Mouse (Mus musculus) embryonic fibroblast, embryonic 13.5 days (primary cell): ENCODE measurements around the gene Rnf215. TPM values are rescaled to one million over a fixed set of nuclear protein-coding genes. Genes with fewer than 3 reads are reported as not detected.
"Not testable (repeated sequence)": the region's sequence is repeated elsewhere in the genome, so short reads cannot be mapped to it uniquely, and the experiment has no call there.

Source experiments
- H3K27ac ChIP-seq: 2 replicates; pipeline ENCODE4 v1.5.1; 2012; ENCODE audit warnings: low read length, control low read depth, inconsistent platforms; ENCODE audit not compliant: insufficient read depth
- H3K4me1 ChIP-seq: 2 replicates; pipeline ENCODE4 v1.6.1; 2011; ENCODE audit warnings: low read length; ENCODE audit not compliant: control insufficient read depth, insufficient read depth
- H3K4me3 ChIP-seq: 2 replicates; pipeline ENCODE4 v1.5.1; 2011; ENCODE audit warnings: mild to moderate bottlenecking, control low read depth, low read length; ENCODE audit not compliant: insufficient read depth
- CTCF ChIP-seq: IDR thresholded peaks from 2 replicates; pipeline ENCODE4 v1.5.1; 2011; ENCODE audit warnings: mild to moderate bottlenecking, control low read depth, low read length, moderate library complexity, borderline replicate concordance; ENCODE audit not compliant: insufficient read depth
- POLR2A ChIP-seq: IDR thresholded peaks from 2 replicates; pipeline ENCODE4 v1.6.1; 2011; ENCODE audit warnings: low read depth, mild to moderate bottlenecking, control low read depth, low read length, moderate library complexity
- polyA plus RNA-seq: library from polyadenylated mRNA; stranded (reverse); fragments of >200 nt; gene quantifications from 2 replicates; pipeline ENCODE4 v1.2.4, GENCODE M21; 2011; ENCODE audit warnings: low read depth; ENCODE audit not compliant: missing spikeins, insufficient read length

Gene Rnf215
- polyA plus RNA-seq, 1 experiment: 19.6 TPM

DNA sequence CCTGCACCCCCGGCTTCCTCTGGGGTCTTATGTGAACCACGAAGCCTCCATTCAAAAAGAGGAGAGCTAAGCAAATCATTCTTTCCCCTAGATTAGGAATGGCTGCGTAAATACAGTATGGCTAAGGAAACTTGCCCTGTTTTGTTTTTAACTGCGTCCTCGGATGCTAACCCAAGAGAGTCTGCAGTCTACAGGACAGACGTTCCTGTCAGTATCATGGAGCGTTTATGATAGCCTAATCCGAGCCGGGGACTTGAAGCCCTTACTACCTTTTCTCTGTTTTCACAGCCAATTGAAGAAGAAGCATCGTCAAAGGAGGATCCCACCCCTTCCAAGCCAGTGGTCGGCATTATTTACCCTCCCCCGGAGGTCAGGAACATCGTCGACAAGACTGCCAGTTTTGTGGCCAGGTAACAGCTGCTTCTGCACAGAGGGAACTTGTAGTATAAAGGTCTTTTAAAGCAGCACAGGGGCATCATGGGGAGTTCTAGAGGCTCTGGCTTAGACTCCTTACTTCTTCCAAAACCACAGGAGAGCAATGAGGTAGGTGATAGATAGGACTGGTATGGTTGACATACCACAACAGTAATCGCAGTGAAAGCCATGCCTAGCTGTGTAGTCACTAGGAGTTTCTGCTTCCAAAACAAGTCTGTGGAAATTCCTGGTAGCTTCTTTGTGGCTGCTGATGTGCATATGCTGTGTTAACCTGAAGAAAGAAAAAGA, 25.9 kb downstream of the Rnf215 start:
- TF ChIP-seq CTCF (no peak), POLR2A (no peak)
- H3K4me1 ChIP-seq: peaks cover 8% of the 10 kb centered on the region
- peak overlapping the region; percentile 80 for H3K27ac ChIP-seq
- H3K4me3 ChIP-seq: peak overlapping the region; percentile 91

DNA sequence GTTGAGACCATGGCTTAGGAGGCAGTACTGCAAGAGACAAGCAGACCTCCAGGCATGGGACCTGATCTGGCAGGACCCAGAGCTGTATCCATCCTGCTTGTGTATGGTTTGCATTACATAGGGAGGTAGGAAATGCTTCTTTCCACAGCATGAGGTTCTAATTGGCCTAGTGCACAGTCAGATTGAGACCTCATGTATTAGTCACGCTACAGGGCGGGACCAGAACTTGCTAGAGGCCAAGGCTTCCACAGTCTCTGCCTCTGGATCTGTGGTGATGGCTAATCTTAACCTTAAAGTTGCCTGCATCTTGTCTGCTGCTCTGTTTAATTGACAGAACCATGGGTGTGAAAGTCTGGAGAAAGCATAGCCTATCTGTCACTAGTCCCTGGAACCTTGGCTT, 29.7 kb downstream of the Rnf215 start:
- Histone ChIP-seq H3K27ac (peak overlapping the region; percentile 28; the same call in 1 of the 2 replicates), H3K4me1 (peaks cover 5% of the 10 kb centered on the region; the same call in 1 of the 2 replicates), H3K4me3 (no peak overlapping the region)
- TF ChIP-seq POLR2A: no peak
- no peak for TF ChIP-seq CTCF

DNA sequence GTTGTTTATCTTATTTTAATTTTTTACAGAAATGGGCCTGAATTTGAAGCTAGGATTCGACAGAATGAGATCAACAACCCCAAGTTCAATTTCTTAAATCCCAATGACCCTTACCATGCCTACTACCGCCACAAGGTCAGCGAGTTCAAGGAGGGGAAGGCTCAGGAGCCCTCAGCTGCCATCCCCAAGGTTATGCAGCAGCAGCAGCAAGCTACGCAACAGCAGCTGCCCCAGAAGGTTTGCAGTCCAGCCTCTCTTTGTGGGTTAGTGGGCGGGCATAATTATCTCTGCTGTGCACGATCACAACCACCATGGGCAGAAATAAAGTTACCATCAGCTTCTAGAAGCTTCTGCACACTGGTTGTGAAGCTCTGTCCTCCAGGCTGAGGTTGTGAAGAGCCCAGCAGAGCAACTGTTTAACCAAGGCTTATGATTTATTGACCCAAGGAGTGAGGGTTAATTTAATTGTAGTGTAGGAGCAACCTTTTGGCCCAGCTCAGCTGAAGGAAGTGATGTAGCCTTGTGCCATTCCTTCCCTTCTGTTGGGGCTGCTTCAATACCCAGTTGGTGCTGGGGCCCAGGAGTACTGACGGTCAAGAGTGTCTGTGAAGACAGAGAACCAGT, 31.6 kb downstream of the Rnf215 start:
- TF ChIP-seq POLR2A: no peak
- TF ChIP-seq CTCF: no peak
- Histone ChIP-seq H3K4me3 (no peak overlapping the region), H3K4me1 (peaks cover 5% of the 10 kb centered on the region; the same call in 1 of the 2 replicates), H3K27ac (no peak overlapping the region)

DNA sequence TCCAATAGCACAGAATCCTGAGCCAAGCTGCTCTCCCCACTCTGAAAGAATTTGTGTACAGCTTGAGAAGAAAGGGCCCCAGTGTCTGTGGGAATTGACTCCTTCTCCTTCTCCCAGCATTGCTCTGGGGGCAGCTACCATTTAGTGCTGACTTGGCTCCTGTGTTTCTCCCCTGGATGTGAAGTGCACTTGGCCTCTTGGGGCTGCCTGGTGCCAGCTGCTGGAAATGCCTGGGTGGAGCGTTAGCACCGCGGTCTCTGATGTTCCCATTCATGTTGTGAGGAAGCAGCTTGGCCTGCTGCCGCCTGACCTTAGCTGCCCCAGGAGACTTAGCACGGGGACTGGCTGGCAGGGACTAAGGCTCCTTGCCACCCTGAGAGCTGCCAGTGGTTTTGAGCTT, 39.6 kb downstream of the Rnf215 start:
- Histone ChIP-seq H3K27ac (no peak overlapping the region), H3K4me1 (no peaks in the 10 kb centered on the region), H3K4me3 (no peak overlapping the region)
- TF ChIP-seq CTCF: no peak
- no peak for TF ChIP-seq POLR2A

DNA sequence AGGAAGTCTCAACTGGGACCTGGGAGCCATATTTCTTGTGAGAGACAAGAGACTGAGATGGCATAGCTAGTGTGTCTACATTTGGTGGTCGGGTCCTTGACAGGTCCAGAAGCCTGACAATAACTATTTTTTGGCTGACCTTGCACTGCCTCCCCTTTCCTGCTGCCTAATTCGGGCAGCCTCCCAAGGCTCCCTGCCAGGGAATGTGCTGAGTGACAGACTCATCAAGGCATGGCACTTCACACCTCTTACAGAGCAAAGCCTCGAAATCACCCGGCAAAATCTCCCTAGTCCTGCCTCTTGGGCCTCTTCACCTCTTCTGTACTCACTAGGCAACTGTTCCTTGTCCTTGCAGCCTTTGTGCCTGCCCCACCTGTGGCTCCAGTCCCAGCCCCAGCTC, 42.7 kb downstream of the Rnf215 start:
- TF ChIP-seq CTCF (no peak), POLR2A (no peak)
- Histone ChIP-seq H3K27ac (no peak overlapping the region), H3K4me3 (no peak overlapping the region), H3K4me1 (no peaks in the 10 kb centered on the region; the same call in 1 of the 2 replicates)

DNA sequence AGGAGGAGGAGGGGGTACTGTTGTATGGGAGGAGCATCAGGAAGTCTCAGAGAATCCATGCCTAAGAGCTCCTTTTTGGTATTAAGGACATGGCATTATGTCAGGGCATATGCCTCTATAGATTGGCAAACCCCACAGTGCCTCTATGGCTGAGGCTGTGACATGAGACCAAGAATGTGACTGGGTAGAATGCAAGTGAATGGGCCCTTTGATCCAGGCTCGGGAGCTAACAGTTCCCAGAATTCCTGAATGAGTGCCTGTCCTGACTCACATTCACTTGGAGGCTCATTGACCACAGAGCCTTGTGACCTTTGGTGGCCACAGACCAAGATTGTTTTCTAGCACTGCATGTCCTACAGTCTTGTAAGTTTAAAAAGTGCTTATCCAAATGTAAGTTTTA, 47.1 kb downstream of the Rnf215 start:
- Histone ChIP-seq H3K27ac (peak overlapping the region; percentile 51), H3K4me1 (peaks cover 10% of the 10 kb centered on the region), H3K4me3 (no peak overlapping the region)
- TF ChIP-seq CTCF (no peak), POLR2A (no peak)

DNA sequence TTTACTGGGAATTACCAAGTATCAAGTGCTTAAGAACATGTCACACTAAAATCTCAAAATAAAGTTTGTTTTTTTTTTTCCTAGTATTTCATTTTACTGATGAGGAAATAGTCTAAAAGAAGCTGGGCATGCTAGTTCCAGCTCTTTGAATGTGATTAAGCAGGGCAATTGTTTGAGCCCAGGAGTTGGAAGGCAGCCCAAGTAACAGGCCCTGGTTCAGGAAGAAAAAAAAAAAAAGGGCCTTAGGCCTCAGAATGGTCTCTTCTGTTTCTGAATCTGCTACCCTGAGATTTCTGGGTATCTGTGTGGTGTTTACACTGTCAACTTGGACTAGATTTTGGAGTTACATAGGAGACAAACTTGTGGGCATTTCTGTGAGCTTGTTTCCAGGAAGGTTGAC, 48.5 kb downstream of the Rnf215 start:
- no peak for TF ChIP-seq CTCF
- no peak for TF ChIP-seq POLR2A
- Histone ChIP-seq H3K4me1 (peaks cover 13% of the 10 kb centered on the region), H3K4me3 (no peak overlapping the region), H3K27ac (peak overlapping the region; percentile 89)

DNA sequence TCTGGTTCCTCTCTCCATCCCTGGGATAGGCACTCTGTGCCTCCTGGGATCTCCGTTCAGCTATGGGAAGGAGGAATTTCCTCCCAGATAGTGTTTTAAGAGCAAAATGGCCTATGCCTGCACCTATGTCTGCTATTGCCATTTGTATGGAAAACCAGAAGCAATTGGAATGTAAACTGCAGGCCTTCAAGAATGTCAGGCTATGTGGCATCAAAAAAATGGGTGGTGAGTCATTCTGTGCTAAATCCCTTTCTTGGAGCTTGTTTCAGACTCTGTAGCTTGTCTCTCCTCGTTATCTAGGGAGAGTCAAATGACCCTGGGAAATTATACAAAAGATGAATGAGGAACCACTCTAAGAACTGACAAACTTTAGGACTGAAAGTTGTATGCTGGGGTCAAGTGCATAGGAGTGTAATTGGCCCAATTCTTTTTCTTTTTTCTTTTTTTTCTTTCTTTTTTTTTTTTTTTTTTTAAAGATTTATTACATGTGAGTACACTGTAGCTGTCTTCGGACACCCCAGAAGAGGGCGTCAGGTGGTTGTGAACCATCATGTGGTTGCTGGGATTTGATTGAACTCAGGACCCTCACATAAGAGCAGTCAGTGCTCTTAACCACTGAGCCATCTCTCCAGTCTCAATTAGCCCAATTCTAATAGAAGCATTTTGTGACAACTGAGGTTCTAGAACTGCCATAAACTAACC, 49.4 kb downstream of the Rnf215 start:
- H3K4me1 ChIP-seq: peaks cover 19% of the 10 kb centered on the region
- peak overlapping the region; percentile 89 for H3K27ac ChIP-seq
- no peak for TF ChIP-seq POLR2A
- TF ChIP-seq CTCF: no peak
- H3K4me3 ChIP-seq: no peak overlapping the region

DNA sequence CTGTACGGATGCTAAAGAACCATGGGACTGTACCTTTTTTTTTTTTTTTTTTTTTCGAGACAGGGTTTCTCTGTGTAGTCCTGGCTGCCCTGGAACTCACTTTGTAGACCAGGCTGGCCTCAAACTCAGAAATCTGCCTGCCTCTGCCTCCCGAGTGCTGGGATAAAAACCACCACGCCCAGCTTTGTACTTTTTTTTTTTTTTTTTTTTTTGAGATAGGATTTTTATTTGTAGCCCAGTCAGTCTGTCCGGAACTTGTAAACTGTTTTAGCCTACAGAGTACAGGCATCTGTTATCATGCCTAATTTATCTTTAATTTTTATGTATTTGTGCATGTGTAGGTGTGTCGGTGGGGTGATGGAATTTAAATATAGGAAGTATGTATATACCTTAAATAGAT, 50.5 kb downstream of the Rnf215 start:
- H3K27ac ChIP-seq, H3K4me3 ChIP-seq: not testable (repeated sequence)
- peaks cover 25% of the 10 kb centered on the region for H3K4me1 ChIP-seq
